Mouse (Mus musculus): ENCODE results near the gene Slc27a1.

Slc27a1 gene

GRCm38 (mm10) chr8:71554644-71555043 is 14.0 kb upstream of the Slc27a1 start:
- DNase-seq (ENCODE audit: low read depth, low spot score) = no peak

GRCm38 (mm10) chr8:71558071-71558957 is 10.4 kb upstream of the Slc27a1 start, which contains the start of gene Tmem221:
TSS of gene Tmem221 (minus strand) at chr8:71558871.
- no peak for DNase-seq (ENCODE audit: low read depth, low spot score)

GRCm38 (mm10) chr8:71558958-71559690 is 9.6 kb upstream of the Slc27a1 start:
- DNase-seq (ENCODE audit: low read depth, low spot score) = peak; percentile 97

- DNase-seq (ENCODE audit: low read depth, low spot score) = no peak
Measured at GRCm38 (mm10) chr8:71560071-71560470, 8.6 kb upstream of the Slc27a1 start.

- no peak for DNase-seq (ENCODE audit: low read depth, low spot score)
Measured at GRCm38 (mm10) chr8:71560765-71561164, 7.9 kb upstream of the Slc27a1 start.

GRCm38 (mm10) chr8:71561401-71561800 is 7.3 kb upstream of the Slc27a1 start:
- peak; percentile 84 for DNase-seq (ENCODE audit: low read depth, low spot score)

- no peak for DNase-seq (ENCODE audit: low read depth, low spot score)
Measured at GRCm38 (mm10) chr8:71562751-71563150, 5.9 kb upstream of the Slc27a1 start.

- no peak for DNase-seq (ENCODE audit: low read depth, low spot score)
Measured at GRCm38 (mm10) chr8:71563992-71564391, 4.7 kb upstream of the Slc27a1 start.

- no peak for DNase-seq (ENCODE audit: low read depth, low spot score)
Measured at GRCm38 (mm10) chr8:71566501-71566900, 2.2 kb upstream of the Slc27a1 start, which contains the start of gene Nxnl1. TSS of gene Nxnl1 (minus strand) at chr8:71566601.

GRCm38 (mm10) chr8:71567587-71567986 is 1.1 kb upstream of the Slc27a1 start:
- no peak for DNase-seq (ENCODE audit: low read depth, low spot score)

- no peak for DNase-seq (ENCODE audit: low read depth, low spot score)
Measured at GRCm38 (mm10) chr8:71568941-71569340, 259 bp downstream of the Slc27a1 start.

- peak; percentile 99 for DNase-seq (ENCODE audit: low read depth, low spot score)
Measured at GRCm38 (mm10) chr8:71569366-71570290, 946 bp downstream of the Slc27a1 start.

GRCm38 (mm10) chr8:71570291-71570954 is 1.7 kb downstream of the Slc27a1 start:
- DNase-seq (ENCODE audit: low read depth, low spot score) = peak; percentile 99

- no peak for DNase-seq (ENCODE audit: low read depth, low spot score)
Measured at GRCm38 (mm10) chr8:71572077-71572476, 3.4 kb downstream of the Slc27a1 start.

GRCm38 (mm10) chr8:71572847-71573633 is 4.4 kb downstream of the Slc27a1 start:
- DNase-seq (ENCODE audit: low read depth, low spot score) = no peak

GRCm38 (mm10) chr8:71574426-71574825 is 5.7 kb downstream of the Slc27a1 start:
- no peak for DNase-seq (ENCODE audit: low read depth, low spot score)

GRCm38 (mm10) chr8:71575020-71575419 is 6.3 kb downstream of the Slc27a1 start:
- DNase-seq (ENCODE audit: low read depth, low spot score) = no peak

GRCm38 (mm10) chr8:71577856-71578387 is 9.2 kb downstream of the Slc27a1 start:
- DNase-seq (ENCODE audit: low read depth, low spot score) = no peak

GRCm38 (mm10) chr8:71579009-71579408 is 10.3 kb downstream of the Slc27a1 start:
- DNase-seq (ENCODE audit: low read depth, low spot score) = no peak

- no peak for DNase-seq (ENCODE audit: low read depth, low spot score)
Measured at GRCm38 (mm10) chr8:71579476-71579875, 10.8 kb downstream of the Slc27a1 start.
